Mouse (Mus musculus) cerebellum, adult 2 months (tissue): ENCODE data around the gene Rnls.

Source experiments
- CTCF ChIP-seq: fragments of 200-500 bp; IDR thresholded peaks from 2 replicates; pipeline ENCODE4 v1.5.1; 2011; ENCODE audit warnings: low read depth, mild to moderate bottlenecking, control low read depth, low read length, moderate library complexity, borderline replicate concordance; ENCODE audit not compliant: insufficient read depth
- POLR2A ChIP-seq: fragments of 200-500 bp; IDR thresholded peaks from 2 replicates; pipeline ENCODE4 v1.6.1; 2011; ENCODE audit warnings: low read length, control low read depth, borderline replicate concordance; ENCODE audit not compliant: insufficient read depth

- no peak for TF ChIP-seq CTCF
- TF ChIP-seq POLR2A = no peak
Measured at GRCm38 (mm10) chr19:33282985-33283384, 109.1 kb downstream of the Rnls start.
